ENCODE assay signal across 8 mouse cellular contexts in genomic region chr15:103190531-103191462, GRCm38 (mm10). TPM values are rescaled to one million over a fixed set of nuclear protein-coding genes. Genes with fewer than 3 reads are reported as not detected.
DNase-seq lines count a peak whose midpoint lies in the region; ATAC-seq and TF ChIP-seq lines count a peak whose summit lies in the region.

No protein-coding gene starts in this region.

- H3K27me3 ChIP-seq in heart, embryonic 11.5 days (ENCODE audit: control insufficient read depth, insufficient read depth, low read length), result no peaks in the 10 kb centered on the region
- no peaks in the 10 kb centered on the region for H3K27me3 ChIP-seq in thymus, adult 2 months (ENCODE audit: control insufficient read depth, insufficient read depth, low read length)

- H3K4me2 ChIP-seq in heart, embryonic 11.5 days, result no peak overlapping the region

- peak; percentile 69 for DNase-seq in heart, postnatal 4 days
- DNase-seq in thymus, adult 2 months, result peak; percentile 28
- no peak for DNase-seq in thymus, adult 18-20 months
- DNase-seq in brain, adult 2 months (ENCODE audit: low read depth, low spot score), result peak; percentile 68
- peak; percentile 80 to 85 for DNase-seq in kidney, postnatal 4 days
- DNase-seq in right cerebral cortex, postnatal 14 days, result peak; percentile 66
- DNase-seq in urinary bladder, postnatal 4 days (ENCODE audit: low spot score in 2 of 2), result no peak

- no peaks in the 10 kb centered on the region for H3K4me1 ChIP-seq in heart, embryonic 11.5 days (ENCODE audit: control insufficient read depth, insufficient read depth, low read length)
- no peaks in the 10 kb centered on the region for H3K4me1 ChIP-seq in thymus, adult 2 months (replicated peaks; ENCODE audit: control insufficient read depth, insufficient read depth, low read length)

- TF ChIP-seq POLR2A in thymus, adult 2 months (IDR thresholded peaks at IDR 0.05; ENCODE audit: control insufficient read depth, extremely low read depth, insufficient read depth, low read length, poor library complexity), result no peak

- H3K4me3 ChIP-seq in heart, embryonic 11.5 days (ENCODE audit: low read depth, low read length), result no peak overlapping the region
- no peak overlapping the region for H3K4me3 ChIP-seq in thymus, adult 2 months (ENCODE audit: control insufficient read depth, insufficient read depth, low read length)

- WGBS in heart, embryonic 11.5 days (ENCODE audit: insufficient replicate concordance), result 66% methylated on average over 10 of the region's 10 CpGs
- WGBS in thymus, adult 2 months, result 74% methylated on average over 10 of the region's 10 CpGs

- no peaks in the 10 kb centered on the region for H3K9me3 ChIP-seq in heart, embryonic 11.5 days (replicated peaks; ENCODE audit: control insufficient read depth, low read length)

- no peak overlapping the region for H3K27ac ChIP-seq in heart, embryonic 11.5 days (ENCODE audit: low read depth, low read length)
- no peak overlapping the region for H3K27ac ChIP-seq in thymus, adult 2 months (ENCODE audit: control insufficient read depth, insufficient read depth, low read length)

- no peak overlapping the region for H3K9ac ChIP-seq in heart, embryonic 11.5 days (ENCODE audit: low read depth, low read length)

- H3K36me3 ChIP-seq in heart, embryonic 11.5 days (ENCODE audit: control insufficient read depth, insufficient read depth, low read length), result peaks cover 8% of the 10 kb centered on the region; the same call in 1 of the 2 replicates
- peaks cover 3% of the 10 kb centered on the region for H3K36me3 ChIP-seq in thymus, adult 2 months (ENCODE audit: control insufficient read depth, insufficient read depth, low read length)

- no peak for TF ChIP-seq CTCF in thymus, adult 2 months (IDR thresholded peaks at IDR 0.05; ENCODE audit: borderline replicate concordance, control insufficient read depth, extremely low read depth, insufficient read depth, low read length, poor library complexity)

- no peak for ATAC-seq in heart, embryonic 11.5 days (replicated peaks; ENCODE audit: insufficient number of reproducible peaks, low FRiP score, low TSS enrichment)

RNA-seq across cellular contexts. Expression of gene Smug1, which starts 23.9 kb away (rescaled TPM):
- total RNA-seq in heart, postnatal 4 days (2021), result 10 to 100 TPM; 12.7 to 14.1 TPM
- polyA plus RNA-seq in heart, embryonic 11.5 days (2014; fragmentation: Nextera tagmentation; extraction: Ambion mirVana), result 14.7 and 17.7 TPM in 2 replicates
- polyA plus RNA-seq in thymus, adult 2 months (2012; rRNA removed), result 24.2 and 25.1 TPM in 2 replicates

RNA-seq across cellular contexts. Expression of gene Cbx5, which starts 48.8 kb away (rescaled TPM):
- total RNA-seq in heart, postnatal 4 days (2021), result 100 to 1,000 TPM; 146 TPM
- 139 and 146 TPM in 2 replicates for polyA plus RNA-seq in heart, embryonic 11.5 days (2014; fragmentation: Nextera tagmentation; extraction: Ambion mirVana)
- 34.2 and 37.0 TPM in 2 replicates for polyA plus RNA-seq in thymus, adult 2 months (2012; rRNA removed)

RNA-seq across cellular contexts. Expression of gene Hnrnpa1, which starts 49.4 kb away (rescaled TPM):
- 100 to 1,000 TPM; 408 to 415 TPM for total RNA-seq in heart, postnatal 4 days (2021)
- 572 and 590 TPM in 2 replicates for polyA plus RNA-seq in heart, embryonic 11.5 days (2014; fragmentation: Nextera tagmentation; extraction: Ambion mirVana)
- 155 and 178 TPM in 2 replicates for polyA plus RNA-seq in thymus, adult 2 months (2012; rRNA removed)

Comparison
In these comparisons a context has a peak if more than half of its experiments do, and no peak if none do; other contexts are left out.
1. DNase-seq: peak in heart, postnatal 4 days (single experiment), thymus, adult 2 months (single experiment), brain, adult 2 months (single experiment), kidney, postnatal 4 days (2 of 2) and right cerebral cortex, postnatal 14 days (single experiment); none in thymus, adult 18-20 months (0 of 2) and urinary bladder, postnatal 4 days (0 of 2).